Mouse (Mus musculus) heart, embryonic 14.5 days (tissue): ENCODE data around the gene Mup19. TPM values are rescaled to one million over a fixed set of nuclear protein-coding genes. Genes with fewer than 3 reads are reported as not detected.
"Not testable (repeated sequence)": the region's sequence is repeated elsewhere in the genome, so short reads cannot be mapped to it uniquely, and the experiment has no call there.

Experiments
- ATAC-seq: fragments of 200-750 bp; cut with Nextera tagmentation; 2 replicates; pipeline ENCODE4 v1.8.0; 2017; ENCODE audit warnings: low read depth, moderate TSS enrichment; ENCODE audit not compliant: insufficient number of reproducible peaks, insufficient read depth, low FRiP score
- H3K27ac ChIP-seq, 2 experiments: fragments of 200-500 bp in 1 of 2; fragments of 300-500 bp in 1 of 2; sonication (generic) in 1 of 2; replicated peaks in 1 of 2; 2 replicates each; pipeline ENCODE4 v1.5.1; 2012 to 2014; ENCODE audit warnings: low read depth in 2 of 2, low read length in 2 of 2, control low read depth in 1 of 2, mild to moderate bottlenecking in 1 of 2, mixed read lengths in 1 of 2; ENCODE audit not compliant: control insufficient read depth in 1 of 2, insufficient read depth in 1 of 2
- H3K27me3 ChIP-seq: fragments of 300-500 bp; sonication (generic); 2 replicates; pipeline ENCODE4 v1.6.1; 2014; ENCODE audit warnings: mild to moderate bottlenecking, low read length, control low read depth; ENCODE audit not compliant: control insufficient read depth, insufficient read depth
- H3K36me3 ChIP-seq: fragments of 300-500 bp; sonication (generic); 2 replicates; pipeline ENCODE4 v1.6.1; 2014; ENCODE audit warnings: mild to moderate bottlenecking, control low read depth, low read length, mixed read lengths; ENCODE audit not compliant: control insufficient read depth, insufficient read depth
- H3K4me1 ChIP-seq, 2 experiments: fragments of 200-500 bp in 1 of 2; fragments of 300-500 bp in 1 of 2; sonication (generic) in 1 of 2; 2 replicates each; pipeline ENCODE4 v1.6.1; 2012 to 2014; ENCODE audit warnings: low read length in 2 of 2, control low read depth in 1 of 2, mixed read lengths in 1 of 2; ENCODE audit not compliant: control insufficient read depth in 2 of 2, insufficient read depth in 2 of 2
- H3K4me2 ChIP-seq: fragments of 300-500 bp; sonication (generic); 2 replicates; pipeline ENCODE4 v1.6.1; 2014; ENCODE audit warnings: mild to moderate bottlenecking, low read length
- H3K4me3 ChIP-seq, 2 experiments: fragments of 200-500 bp in 1 of 2; fragments of 300-500 bp in 1 of 2; sonication (generic) in 1 of 2; 2 replicates each; pipeline ENCODE4 v1.5.1; 2012 to 2014; ENCODE audit warnings: low read length in 2 of 2, mild to moderate bottlenecking in 2 of 2, control low read depth in 1 of 2, low read depth in 1 of 2, moderate library complexity in 1 of 2; ENCODE audit not compliant: control insufficient read depth in 1 of 2, insufficient read depth in 1 of 2
- H3K9ac ChIP-seq: fragments of 300-500 bp; sonication (generic); 2 replicates; pipeline ENCODE4 v1.6.1; 2014; ENCODE audit warnings: mild to moderate bottlenecking, low read length
- H3K9me3 ChIP-seq: fragments of 300-500 bp; sonication (generic); 2 replicates; pipeline ENCODE4 v1.6.1; 2016; ENCODE audit warnings: low read length, control low read depth; ENCODE audit not compliant: control insufficient read depth
- WGBS: fragments of 180-500 bp; shearing (Covaris S2); extraction: QIAGEN DNeasy Blood & Tissue Kit; methylation state at CpG from one replicate; pipeline ENCODE4 v1.1.7; 2014; 5-methylcytosine and 5-hydroxymethylcytosine counted together
- polyA plus RNA-seq: library from polyadenylated mRNA; unstranded; fragments of >200 nt; fragmentation: Nextera tagmentation; extraction: Ambion mirVana; gene quantifications from 2 replicates; pipeline ENCODE4 v1.2.1, GENCODE M21; 2014

Mup19 gene
- polyA plus RNA-seq, result not detected in 2 replicates

- not testable (repeated sequence) for H3K4me1 ChIP-seq, H3K36me3 ChIP-seq, H3K4me3 ChIP-seq, H3K27me3 ChIP-seq, H3K27ac ChIP-seq, H3K4me2 ChIP-seq, H3K9me3 ChIP-seq, H3K9ac ChIP-seq, ATAC-seq
- 70% methylated on average over 1 of the region's 5 CpGs for WGBS
These were observed at the start of gene Mup19 for GRCm38 (mm10) chr4:61782169-61782568. TSS of gene Mup19 (minus strand) at chr4:61782269.

GRCm38 (mm10) chr4:61829211-61829610, 47.1 kb upstream of the Mup19 start:
- H3K9ac ChIP-seq, result no peak overlapping the region
- WGBS, result 70% methylated on average over 4 of the region's 4 CpGs
- no peaks in the 10 kb centered on the region for H3K36me3 ChIP-seq
- no peak; the same call in 1 of the 2 replicates for ATAC-seq
- no peaks in the 10 kb centered on the region for H3K9me3 ChIP-seq
- no peak overlapping the region for H3K27ac ChIP-seq
- no peak overlapping the region for H3K4me2 ChIP-seq
- H3K4me1 ChIP-seq, result no peaks in the 10 kb centered on the region
- no peaks in the 10 kb centered on the region for H3K27me3 ChIP-seq
- no peak overlapping the region for H3K4me3 ChIP-seq

GRCm38 (mm10) chr4:61823185-61823584, 41.1 kb upstream of the Mup19 start:
- no peak overlapping the region for H3K4me3 ChIP-seq
- ATAC-seq, result no peak
- WGBS, result 86% methylated on average over 15 of the region's 15 CpGs

GRCm38 (mm10) chr4:61822541-61822940, 40.5 kb upstream of the Mup19 start:
- not testable (repeated sequence) for H3K9ac ChIP-seq, H3K36me3 ChIP-seq, H3K9me3 ChIP-seq, H3K4me1 ChIP-seq, H3K27me3 ChIP-seq, H3K4me2 ChIP-seq, ATAC-seq, H3K4me3 ChIP-seq, H3K27ac ChIP-seq
- WGBS, result 91% methylated on average over 9 of the region's 9 CpGs

More at GRCm38 (mm10) chr4:61823185-61823584, 41.1 kb upstream of the Mup19 start:
- Histone ChIP-seq H3K9me3 (peaks cover 4% of the 10 kb centered on the region; the same call in 1 of the 2 replicates), H3K4me1 (no peaks in the 10 kb centered on the region), H3K9ac (no peak overlapping the region), H3K4me2 (no peak overlapping the region), H3K27ac (no peak overlapping the region), H3K36me3 (no peaks in the 10 kb centered on the region), H3K27me3 (no peaks in the 10 kb centered on the region)

- Histone ChIP-seq H3K36me3 (no peaks in the 10 kb centered on the region), H3K4me1 (no peaks in the 10 kb centered on the region), H3K9ac (no peak overlapping the region), H3K27me3 (no peaks in the 10 kb centered on the region), H3K4me2 (no peak overlapping the region), H3K4me3 (no peak overlapping the region), H3K9me3 (no peaks in the 10 kb centered on the region), H3K27ac (no peak overlapping the region)
- 31% methylated on average over 2 of the region's 2 CpGs for WGBS
- ATAC-seq, result no peak
These were observed 33.5 kb upstream of the Mup19 start for GRCm38 (mm10) chr4:61815602-61816001.

- H3K4me1 ChIP-seq, result no peaks in the 10 kb centered on the region
- no peaks in the 10 kb centered on the region for H3K9me3 ChIP-seq
- no peaks in the 10 kb centered on the region for H3K27me3 ChIP-seq
- H3K9ac ChIP-seq, result no peak overlapping the region
- no peaks in the 10 kb centered on the region for H3K36me3 ChIP-seq
- ATAC-seq, result no peak
- no peak overlapping the region for H3K4me2 ChIP-seq
- no peak overlapping the region for H3K4me3 ChIP-seq
- no peak overlapping the region for H3K27ac ChIP-seq
These were observed 31.4 kb upstream of the Mup19 start for GRCm38 (mm10) chr4:61813435-61813834.

- not testable (repeated sequence) for H3K9ac ChIP-seq, H3K27ac ChIP-seq, H3K4me3 ChIP-seq, H3K4me2 ChIP-seq, H3K4me1 ChIP-seq, H3K27me3 ChIP-seq, H3K36me3 ChIP-seq, H3K9me3 ChIP-seq, ATAC-seq
- 15% methylated on average over 2 of the region's 2 CpGs for WGBS
These were observed 29.1 kb upstream of the Mup19 start for GRCm38 (mm10) chr4:61811193-61811592.

- not testable (repeated sequence) for H3K4me1 ChIP-seq, H3K9ac ChIP-seq, ATAC-seq, H3K27me3 ChIP-seq, H3K36me3 ChIP-seq, H3K4me3 ChIP-seq, H3K4me2 ChIP-seq, H3K27ac ChIP-seq, H3K9me3 ChIP-seq
- 75% methylated on average over 3 of the region's 3 CpGs for WGBS
These were observed 26.9 kb upstream of the Mup19 start for GRCm38 (mm10) chr4:61808926-61809325.
